Mouse (Mus musculus) ES-E14 (cell line): Measurements from ENCODE around the gene Gtse1. TPM values are rescaled to one million over a fixed set of nuclear protein-coding genes. Genes with fewer than 3 reads are reported as not detected.
A peak's percentile ranks its signal among the peaks of the same experiment; 100 is the strongest.

Experiments used
- DNase-seq: peaks from one replicate; pipeline ENCODE4 v3.0.0-alpha.2; 2013; ENCODE audit warnings: low read depth, low spot score
- H3K27ac ChIP-seq: 2 replicates; pipeline ENCODE4 v1.5.1; 2012; ENCODE audit warnings: low read depth, mild to moderate bottlenecking, low read length, moderate library complexity, mixed read lengths; ENCODE audit not compliant: poor library complexity, insufficient read depth, severe bottlenecking
- H3K36me3 ChIP-seq: 2 replicates; pipeline ENCODE4 v1.6.1; 2012; ENCODE audit warnings: mild to moderate bottlenecking, low read length, moderate library complexity, mixed read lengths; ENCODE audit not compliant: control insufficient read depth, poor library complexity, insufficient read depth, severe bottlenecking
- H3K4me1 ChIP-seq, 2 experiments: fragments of 150-350 bp in 1 of 2; sonication (generic) in 1 of 2; 2 replicates each; pipeline ENCODE4 v1.6.1; 2012; ENCODE audit warnings: low read length in 2 of 2, mild to moderate bottlenecking in 1 of 2, mixed read lengths in 1 of 2; ENCODE audit not compliant: control insufficient read depth in 2 of 2, insufficient read depth in 2 of 2, poor library complexity in 1 of 2
- H3K4me3 ChIP-seq, 2 experiments: fragments of 150-350 bp in 1 of 2; sonication (generic) in 1 of 2; 2 replicates each; pipeline ENCODE4 v1.5.1; 2012; ENCODE audit warnings: low read length in 2 of 2, low read depth in 1 of 2, mild to moderate bottlenecking in 1 of 2, mixed read lengths in 1 of 2; ENCODE audit not compliant: insufficient read depth in 1 of 2, poor library complexity in 1 of 2, severe bottlenecking in 1 of 2
- H3K9ac ChIP-seq: 2 replicates; pipeline ENCODE4 v1.6.1; 2012; ENCODE audit warnings: low read depth, mild to moderate bottlenecking, low read length, mixed read lengths; ENCODE audit not compliant: poor library complexity, insufficient read depth, severe bottlenecking
- H3K9me3 ChIP-seq: fragments of 150-350 bp; sonication (generic); 2 replicates; pipeline ENCODE4 v1.6.1; 2012; ENCODE audit warnings: low read depth, mild to moderate bottlenecking, low read length; ENCODE audit not compliant: control insufficient read depth, insufficient read depth
- CHD2 ChIP-seq: IDR thresholded peaks from 2 replicates; pipeline ENCODE4 v1.6.1; 2014; ENCODE audit warnings: mild to moderate bottlenecking, low read depth, low read length, inconsistent platforms
- HCFC1 ChIP-seq: IDR thresholded peaks from 2 replicates; pipeline ENCODE4 v1.6.1; 2012; ENCODE audit warnings: low read length, inconsistent platforms, borderline replicate concordance; ENCODE audit not compliant: insufficient read depth
- MAFK ChIP-seq: IDR thresholded peaks from 2 replicates; pipeline ENCODE4 v1.6.1; 2014; ENCODE audit warnings: mild to moderate bottlenecking, low read depth, low read length, inconsistent platforms; ENCODE audit not compliant: insufficient read depth
- ZC3H11A ChIP-seq: IDR thresholded peaks from 2 replicates; pipeline ENCODE4 v1.6.1; 2012; ENCODE audit warnings: low read depth, mild to moderate bottlenecking, inconsistent platforms, low read length, borderline replicate concordance
- ZNF384 ChIP-seq: IDR thresholded peaks from 2 replicates; pipeline ENCODE4 v1.6.1; 2012; ENCODE audit warnings: low read depth, low read length, inconsistent platforms
- in situ Hi-C, 2 experiments: fragments of 600-800 bp; cut with MboI; formaldehyde crosslinking; loops; one replicate each; pipeline ENCODE4 v1.15.1; 2025; ENCODE audit warnings: low sequenced_read_pairs in 2 of 2, inconsistent platforms in 1 of 2; ENCODE audit not compliant: unreplicated experiment in 2 of 2
- total RNA-seq: library from RNA; depleted of rRNA; stranded (reverse); fragments of 300-350 nt; gene quantifications from 2 replicates; pipeline ENCODE4 v1.2.3, GENCODE M21; 2012

Gtse1 gene
- total RNA-seq, 1 experiment = 140 TPM

GRCm38 (mm10) chr15:85909492-85909829 is 49.9 kb downstream of the Gtse1 start:
- Histone ChIP-seq H3K4me1 (peaks cover 0 to 7% of the 10 kb centered on the region in 2 experiments; a peak in 1 of 4 replicates), H3K27ac (no peak overlapping the region), H3K9ac (no peak overlapping the region), H3K36me3 (no peaks in the 10 kb centered on the region), H3K9me3 (no peaks in the 10 kb centered on the region), H3K4me3 (no peak overlapping the region)
- no peak for DNase-seq
- in situ Hi-C loops = loop anchor here in 1 of 2 experiments (25.0 kb wide), 1 partner anchor 228 kb away; no protein-coding TSS in a partner anchor
- no peak for TF ChIP-seq CHD2
- no peak for TF ChIP-seq HCFC1
- TF ChIP-seq ZC3H11A = no peak
- no peak for TF ChIP-seq MAFK
- TF ChIP-seq ZNF384 = no peak

GRCm38 (mm10) chr15:85909931-85910330 is 50.4 kb downstream of the Gtse1 start:
- Histone ChIP-seq H3K27ac (no peak overlapping the region), H3K9ac (no peak overlapping the region), H3K9me3 (no peaks in the 10 kb centered on the region), H3K36me3 (no peaks in the 10 kb centered on the region), H3K4me3 (no peak overlapping the region), H3K4me1 (peaks cover 0 to 2% of the 10 kb centered on the region in 2 experiments; a peak in 1 of 4 replicates)
- no peak for TF ChIP-seq HCFC1
- no peak for TF ChIP-seq ZC3H11A
- TF ChIP-seq MAFK = no peak
- TF ChIP-seq CHD2 = no peak
- TF ChIP-seq ZNF384 = no peak
- no peak for DNase-seq
- in situ Hi-C loops = loop anchor here (5.0 to 25.0 kb wide), 4 partner anchors 125 to 227 kb away; partner anchors contain the start of gene Celsr1 (in 1 of the 2)

- DNase-seq = peak; percentile 56
- peak; percentile 45; the same call in 1 of the 2 replicates for TF ChIP-seq ZC3H11A
- TF ChIP-seq HCFC1 = no peak
- Histone ChIP-seq H3K27ac (no peak overlapping the region), H3K9ac (no peak overlapping the region), H3K4me3 (no peak overlapping the region), H3K36me3 (no peaks in the 10 kb centered on the region), H3K4me1 (no peaks in the 10 kb centered on the region), H3K9me3 (no peaks in the 10 kb centered on the region)
- in situ Hi-C loops = loop anchor here (5.0 to 25.0 kb wide), 4 partner anchors 121 to 224 kb away; partner anchors contain the start of gene Celsr1 (in 1 of the 2)
Measured at GRCm38 (mm10) chr15:85913605-85914004, 54.1 kb downstream of the Gtse1 start.

GRCm38 (mm10) chr15:85919191-85919891 is 59.8 kb downstream of the Gtse1 start:
- H3K4me3 ChIP-seq = no peak overlapping the region
- in situ Hi-C loops = loop anchor here (10.0 to 25.0 kb wide), 3 partner anchors 115 to 218 kb away; partner anchors contain the start of gene Celsr1 (in 1 of the 2)
- H3K9me3 ChIP-seq = no peaks in the 10 kb centered on the region
- no peak for DNase-seq
- no peak for TF ChIP-seq CHD2
- no peak for TF ChIP-seq MAFK
- TF ChIP-seq ZNF384 = no peak
- TF ChIP-seq HCFC1 = no peak
- no peak for TF ChIP-seq ZC3H11A
- H3K9ac ChIP-seq = no peak overlapping the region
- H3K4me1 ChIP-seq = no peaks in the 10 kb centered on the region
- no peak overlapping the region for H3K27ac ChIP-seq
- no peaks in the 10 kb centered on the region for H3K36me3 ChIP-seq

- no peak overlapping the region for H3K27ac ChIP-seq
- no peaks in the 10 kb centered on the region for H3K4me1 ChIP-seq
- H3K9ac ChIP-seq = no peak overlapping the region
- no peaks in the 10 kb centered on the region for H3K9me3 ChIP-seq
- no peak for DNase-seq
- TF ChIP-seq ZNF384 (no peak), CHD2 (no peak), HCFC1 (no peak), MAFK (no peak), ZC3H11A (no peak)
- H3K36me3 ChIP-seq = no peaks in the 10 kb centered on the region; the same call in 1 of the 2 replicates
- no peak overlapping the region for H3K4me3 ChIP-seq
- in situ Hi-C loops = loop anchor here (10.0 to 25.0 kb wide), 3 partner anchors 115 to 217 kb away; partner anchors contain the start of gene Celsr1 (in 1 of the 2)
Measured at GRCm38 (mm10) chr15:85919892-85920248, 60.3 kb downstream of the Gtse1 start.
